Mouse (Mus musculus) thymus, adult 2 months (tissue): ENCODE measurements around the gene S100a2.

Source experiments
- CTCF ChIP-seq: fragments of 200-500 bp; IDR thresholded peaks from 2 replicates; pipeline ENCODE4 v1.5.1; 2012; ENCODE audit warnings: mild to moderate bottlenecking, control low read depth, low read length, moderate library complexity, borderline replicate concordance; ENCODE audit not compliant: control insufficient read depth, poor library complexity, insufficient read depth; ENCODE audit errors: extremely low read depth
- POLR2A ChIP-seq: fragments of 200-500 bp; IDR thresholded peaks from 2 replicates; pipeline ENCODE4 v1.6.1; 2012; ENCODE audit warnings: mild to moderate bottlenecking, low read length, control low read depth, moderate library complexity; ENCODE audit not compliant: control insufficient read depth, poor library complexity, insufficient read depth; ENCODE audit errors: extremely low read depth

DNA sequence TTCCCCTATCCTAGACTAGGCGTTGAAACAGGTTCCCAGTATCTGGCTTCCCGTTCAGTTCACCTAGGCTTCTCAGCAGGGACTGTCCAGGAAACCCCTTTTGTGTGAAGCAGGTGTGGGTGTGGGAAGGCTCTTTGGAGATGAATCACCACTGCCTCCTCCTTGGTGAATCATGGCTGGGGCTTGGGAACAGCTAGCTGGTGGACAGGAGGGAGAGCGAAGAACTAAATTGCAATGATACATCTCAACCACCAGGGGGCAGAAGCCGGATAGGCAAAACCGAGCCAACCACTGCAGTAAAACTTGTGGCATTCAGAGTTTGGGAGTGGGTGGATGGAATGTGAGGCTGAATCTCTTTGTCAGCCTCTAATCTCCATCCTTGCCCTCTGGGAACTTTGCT is 4.5 kb upstream of the S100a2 start:
- TF ChIP-seq CTCF (peak; percentile 60; the same call in 1 of the 2 replicates), POLR2A (no peak)
